Mouse (Mus musculus) duodenum, adult 2 months (tissue): ENCODE results near the gene Kbtbd8. TPM values are rescaled to one million over a fixed set of nuclear protein-coding genes. Genes with fewer than 3 reads are reported as not detected.

ENCODE experiments used
- polyA plus RNA-seq: library from polyadenylated mRNA; depleted of rRNA; stranded (reverse); fragments of >200 nt; gene quantifications from 2 replicates; pipeline ENCODE4 v1.2.3, GENCODE M21; 2012; ENCODE audit warnings: low replicate concordance; rRNA removed

The Kbtbd8 gene
- 0.07 TPM in 1 of 2 replicates, not detected in the other for polyA plus RNA-seq

GRCm38 (mm10) chr6:95116946-95117345, at the start of gene Kbtbd8:
Gene Kbtbd8 (plus strand): TSS chr6:95117240.

Other genes with a start within 250 kb of the Kbtbd8 start
- not detected in 2 replicates for gene Gm10234, start 204.9 kb downstream of the Kbtbd8 start, polyA plus RNA-seq